Mouse (Mus musculus) C2C12 (cell line): ENCODE measurements around the gene Ttyh2. TPM values are rescaled to one million over a fixed set of nuclear protein-coding genes. Genes with fewer than 3 reads are reported as not detected.

Source experiments
- H3K27me3 ChIP-seq: one replicate; pipeline ENCODE4 v1.6.1; 2011; ENCODE audit not compliant: control insufficient read depth, insufficient read depth, insufficient read length
- H3K36me3 ChIP-seq: one replicate; pipeline ENCODE4 v1.6.1; 2011; ENCODE audit not compliant: control insufficient read depth, insufficient read depth
- H3K4me3 ChIP-seq: one replicate; pipeline ENCODE4 v1.5.1; 2011; ENCODE audit warnings: mild to moderate bottlenecking, control low read depth; ENCODE audit not compliant: poor library complexity, insufficient read depth, severe bottlenecking
- H3K79me2 ChIP-seq: one replicate; pipeline ENCODE4 v1.6.1; 2011; ENCODE audit not compliant: control insufficient read depth, insufficient read depth
- H3K79me3 ChIP-seq: one replicate; pipeline ENCODE4 v1.6.1; 2011; ENCODE audit warnings: low read depth, control low read depth
- H3ac ChIP-seq: one replicate; pipeline ENCODE3; 2011; ENCODE audit warnings: low read depth; ENCODE audit not compliant: control insufficient read depth, insufficient read length
- CEBPB ChIP-seq: IDR thresholded peaks from one replicate; pipeline ENCODE4 v1.6.1; 2011; ENCODE audit warnings: low read depth, mild to moderate bottlenecking, control low read depth, moderate library complexity
- CTCF ChIP-seq: IDR thresholded peaks from one replicate; pipeline ENCODE4 v1.5.1; 2011; ENCODE audit not compliant: control insufficient read depth, insufficient read depth, insufficient read length
- FOSL1 ChIP-seq: IDR thresholded peaks from one replicate; pipeline ENCODE4 v1.8.0; 2011; ENCODE audit warnings: mild to moderate bottlenecking, low read length; ENCODE audit not compliant: poor library complexity, insufficient read depth, severe bottlenecking
- MAX ChIP-seq: IDR thresholded peaks from one replicate; pipeline ENCODE4 v1.6.1; 2011; ENCODE audit warnings: mild to moderate bottlenecking, control low read depth
- MYOD1 ChIP-seq: IDR thresholded peaks from one replicate; pipeline ENCODE4 v1.6.1; 2011; ENCODE audit warnings: low read depth; ENCODE audit not compliant: control insufficient read depth, insufficient read length
- MYOG ChIP-seq: IDR thresholded peaks from one replicate; pipeline ENCODE4 v1.6.1; 2011; ENCODE audit not compliant: control insufficient read depth, insufficient read length; ENCODE audit errors: extremely low read depth
- USF1 ChIP-seq: IDR thresholded peaks from one replicate; pipeline ENCODE4 v1.6.1; 2011; ENCODE audit warnings: low read depth, mild to moderate bottlenecking, control low read depth, moderate library complexity
- polyA plus RNA-seq: library from polyadenylated mRNA; unstranded; fragments of >200 nt; fragmentation: generic; extraction: Trizol; gene quantifications from one replicate; pipeline ENCODE4 v1.2.1, GENCODE M21; 2012; ENCODE audit warnings: missing spikeins

Ttyh2 gene
- polyA plus RNA-seq, 1 experiment = 20.1 TPM

DNA sequence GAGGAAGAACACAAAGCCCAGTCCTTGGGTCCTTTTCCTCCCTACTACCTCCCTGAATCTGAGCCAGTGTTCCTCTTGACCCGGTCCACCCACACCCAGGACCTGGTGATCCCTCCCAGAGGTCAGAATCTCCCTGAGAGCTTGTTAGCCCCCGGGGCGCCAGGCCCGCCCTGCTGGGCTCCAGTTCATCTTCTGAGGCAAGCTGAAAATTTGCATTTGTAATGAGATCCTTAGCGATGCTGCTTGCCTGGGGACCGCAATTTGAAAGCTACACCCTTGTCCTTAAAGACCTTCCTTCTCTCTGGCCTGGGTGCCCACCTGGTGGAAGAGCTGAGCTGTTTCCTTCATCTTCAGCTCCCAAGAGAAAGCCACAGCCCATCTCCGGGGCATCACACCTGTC lies 17.4 kb downstream of the Ttyh2 start:
- H3K36me3 ChIP-seq = peaks cover 96% of the 10 kb centered on the region

DNA sequence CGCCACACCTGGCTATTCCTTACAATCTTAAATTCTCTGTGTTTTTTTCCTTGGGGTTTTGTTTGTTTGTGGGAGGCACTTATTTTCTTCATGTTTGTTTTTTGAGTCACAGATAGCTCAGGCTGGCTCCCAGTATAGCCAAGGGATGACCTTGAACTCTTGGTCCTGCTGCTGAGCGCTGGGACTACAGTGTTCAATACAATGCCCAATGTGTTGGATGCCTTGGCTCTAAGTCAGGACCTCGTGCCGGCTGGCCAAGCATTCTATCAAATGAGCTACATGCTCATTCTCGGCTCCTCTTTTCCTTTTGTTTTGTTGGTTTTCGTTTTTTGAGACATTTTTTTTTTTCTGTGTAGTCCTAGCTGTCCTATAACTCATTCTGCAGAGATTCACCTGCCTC lies 18.2 kb downstream of the Ttyh2 start:
- Histone ChIP-seq H3K36me3 (peaks cover 96% of the 10 kb centered on the region), H3K79me3 (no peaks in the 10 kb centered on the region), H3ac (no peak overlapping the region), H3K79me2 (peaks cover 8% of the 10 kb centered on the region), H3K27me3 (no peaks in the 10 kb centered on the region), H3K4me3 (no peak overlapping the region)
- TF ChIP-seq USF1 (no peak), MYOG (no peak), FOSL1 (no peak), CTCF (no peak), MYOD1 (no peak), MAX (no peak), CEBPB (no peak)

More for the DNA sequence above, 17.4 kb downstream of the Ttyh2 start:
- H3K79me2 ChIP-seq = peaks cover 11% of the 10 kb centered on the region
- H3ac ChIP-seq = no peak overlapping the region
- no peaks in the 10 kb centered on the region for H3K27me3 ChIP-seq
- H3K4me3 ChIP-seq = no peak overlapping the region
- no peak for TF ChIP-seq MAX
- no peak for TF ChIP-seq FOSL1
- TF ChIP-seq MYOD1 = no peak
- TF ChIP-seq CEBPB = no peak
- no peak for TF ChIP-seq MYOG
- H3K79me3 ChIP-seq = no peaks in the 10 kb centered on the region

DNA sequence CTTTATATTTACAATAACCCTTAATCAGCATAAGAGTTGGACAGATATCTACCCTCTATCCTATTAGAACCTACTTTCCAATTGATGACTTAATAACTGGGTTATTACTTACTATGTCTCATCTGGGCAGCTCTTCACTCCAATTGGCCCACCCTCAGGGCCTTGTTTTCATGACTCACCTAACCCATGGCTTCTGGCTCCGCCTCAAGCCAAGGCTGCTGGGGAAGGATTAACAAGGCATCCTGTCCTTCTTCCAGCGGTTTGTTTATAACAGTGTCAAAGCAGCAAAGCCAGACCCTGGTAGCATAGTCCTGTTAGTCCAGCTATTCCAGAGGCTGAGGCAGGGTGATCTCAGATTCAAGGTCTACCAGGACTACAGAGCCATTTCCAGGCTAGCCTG lies 19.2 kb downstream of the Ttyh2 start:
- Histone ChIP-seq H3K79me3 (no peaks in the 10 kb centered on the region), H3K4me3 (no peak overlapping the region), H3K27me3 (no peaks in the 10 kb centered on the region), H3K36me3 (peaks cover 96% of the 10 kb centered on the region), H3ac (no peak overlapping the region), H3K79me2 (no peaks in the 10 kb centered on the region)
- no peak for TF ChIP-seq MYOG
- TF ChIP-seq CTCF = no peak
- TF ChIP-seq MAX = no peak
- TF ChIP-seq FOSL1 = no peak
- no peak for TF ChIP-seq USF1
- TF ChIP-seq CEBPB = no peak
- TF ChIP-seq MYOD1 = no peak

DNA sequence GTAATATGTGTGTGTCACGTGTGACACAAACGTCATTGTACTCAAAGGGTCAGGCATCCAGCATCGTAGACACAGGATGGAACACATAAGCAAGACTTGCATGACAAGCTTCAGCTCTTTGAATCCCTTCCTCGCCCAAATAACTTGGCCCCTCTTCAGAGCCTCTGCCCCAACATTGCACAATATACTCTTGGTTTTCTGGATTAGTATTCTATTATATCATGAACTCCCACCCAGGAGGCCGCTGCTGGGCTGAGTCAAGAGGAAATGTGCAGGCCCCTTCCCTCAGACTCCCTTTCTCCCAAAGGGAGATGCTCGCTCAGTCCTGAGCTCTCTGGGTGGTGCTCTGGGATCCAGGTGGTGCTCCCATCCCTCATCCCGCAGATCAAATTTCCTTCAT lies 23.3 kb downstream of the Ttyh2 start:
- H3K27me3 ChIP-seq = no peaks in the 10 kb centered on the region
- H3K79me2 ChIP-seq = no peaks in the 10 kb centered on the region
- H3K4me3 ChIP-seq = no peak overlapping the region
- H3K36me3 ChIP-seq = peaks cover 83% of the 10 kb centered on the region
- no peaks in the 10 kb centered on the region for H3K79me3 ChIP-seq
- no peak overlapping the region for H3ac ChIP-seq
- no peak for TF ChIP-seq MYOD1
- TF ChIP-seq MYOG = no peak

DNA sequence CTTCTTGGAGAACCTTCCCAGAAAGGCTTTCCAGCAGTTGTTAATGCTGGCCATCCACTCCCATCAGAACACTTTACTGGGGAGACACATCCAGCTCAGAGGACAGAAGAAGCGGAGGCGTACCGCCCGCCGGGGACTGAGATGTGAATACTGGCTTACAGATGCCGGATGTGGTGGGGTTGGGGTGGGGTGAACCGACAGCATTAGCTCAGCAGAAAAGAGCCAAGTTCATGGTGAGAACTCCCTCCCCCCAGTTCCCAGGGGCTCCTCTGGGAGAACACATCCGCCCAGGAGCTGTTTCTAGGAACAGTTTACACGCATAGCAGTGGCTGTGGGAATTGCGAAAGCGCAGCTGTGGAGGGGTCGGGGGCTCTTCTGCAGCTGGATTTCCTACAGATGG lies 24.3 kb downstream of the Ttyh2 start:
- Histone ChIP-seq H3K79me2 (no peaks in the 10 kb centered on the region), H3K4me3 (no peak overlapping the region), H3K79me3 (no peaks in the 10 kb centered on the region), H3K36me3 (peaks cover 73% of the 10 kb centered on the region), H3ac (no peak overlapping the region), H3K27me3 (no peaks in the 10 kb centered on the region)
- TF ChIP-seq FOSL1 (no peak), CEBPB (no peak), MAX (no peak), MYOD1 (no peak), USF1 (no peak), CTCF (no peak), MYOG (no peak)

DNA sequence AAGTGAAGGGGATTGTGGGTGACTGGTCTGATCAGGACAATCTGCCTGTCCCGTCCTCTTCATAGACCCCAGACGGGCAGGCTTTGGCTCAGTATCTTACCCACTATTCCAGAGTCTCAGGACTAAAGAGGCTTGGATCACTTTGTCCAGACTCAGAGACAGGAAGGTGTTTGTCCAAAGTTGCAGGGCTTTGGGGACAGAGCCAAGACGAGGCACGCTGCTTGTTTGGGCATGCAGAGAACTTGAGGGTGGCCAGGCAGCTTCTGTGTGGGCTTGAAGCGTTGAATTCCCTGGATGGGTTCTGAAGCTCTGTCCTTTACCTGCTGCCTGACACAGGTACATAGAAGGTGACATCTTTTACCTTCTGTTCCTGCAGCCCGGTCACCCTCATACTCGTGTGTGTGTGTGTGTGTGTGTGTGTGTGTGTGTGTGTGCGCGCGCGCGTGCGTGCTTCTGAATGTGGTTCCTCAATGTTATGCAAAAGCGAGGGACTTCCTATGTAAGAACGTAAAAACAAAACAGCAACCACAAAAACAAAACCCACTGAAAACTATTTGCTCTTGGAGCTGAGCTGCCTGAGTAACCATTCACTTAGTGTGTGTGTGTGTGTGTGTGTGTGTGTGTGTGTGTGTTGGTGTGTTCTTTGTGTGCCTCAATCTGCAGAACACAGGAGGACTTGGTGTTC lies 27.2 kb downstream of the Ttyh2 start:
- no peaks in the 10 kb centered on the region for H3K79me2 ChIP-seq
- no peak overlapping the region for H3ac ChIP-seq
- peaks cover 61% of the 10 kb centered on the region for H3K36me3 ChIP-seq
- no peaks in the 10 kb centered on the region for H3K79me3 ChIP-seq
- H3K27me3 ChIP-seq = no peaks in the 10 kb centered on the region
- TF ChIP-seq MYOD1 (no peak), MAX (no peak), MYOG (no peak), CEBPB (no peak), USF1 (no peak), FOSL1 (no peak), CTCF (no peak)
- H3K4me3 ChIP-seq = no peak overlapping the region
